Mouse (Mus musculus): ENCODE data around the gene Stx12.
A peak's percentile ranks its signal among the peaks of the same experiment; 100 is the strongest.
"Not testable (repeated sequence)": the region's sequence is repeated elsewhere in the genome, so short reads cannot be mapped to it uniquely, and the experiment has no call there.

Stx12 gene

DNA sequence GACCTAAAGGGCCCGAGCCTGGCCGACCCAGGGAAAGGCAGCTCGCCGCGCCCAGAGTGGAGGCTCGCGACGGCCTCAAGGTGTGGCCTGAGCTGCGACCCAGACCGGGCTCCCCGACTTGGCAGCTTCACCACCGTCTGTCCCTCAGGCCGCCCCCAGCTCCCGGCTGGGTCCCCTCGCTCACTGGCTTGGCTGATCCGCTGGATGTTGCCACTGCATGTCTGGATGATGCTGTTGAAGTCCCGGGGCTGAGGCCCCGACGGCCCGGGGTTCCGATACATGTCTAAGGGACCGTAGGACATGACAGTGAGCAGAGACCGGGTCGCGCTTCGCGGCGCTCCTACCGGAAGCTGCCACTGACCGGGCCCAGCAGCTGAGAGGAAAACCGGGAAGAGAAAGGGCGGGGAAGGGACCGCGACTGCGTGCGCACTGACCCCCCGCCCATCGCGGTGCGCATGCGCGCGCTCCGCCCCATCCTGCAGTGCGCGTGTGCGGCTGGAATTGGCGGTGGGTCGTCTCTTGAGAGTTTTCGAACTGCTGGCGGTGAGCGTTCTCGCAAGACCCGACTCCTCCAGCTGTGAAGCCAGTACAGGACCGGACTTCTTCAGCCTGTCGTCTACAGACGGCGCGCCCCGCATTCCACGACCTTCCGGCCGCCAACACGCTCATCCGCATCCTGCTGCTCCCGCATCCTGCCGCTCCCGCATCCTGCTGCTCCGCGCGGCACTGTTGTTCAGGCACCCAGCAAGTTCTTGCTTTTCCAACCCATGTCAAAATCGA lies at the start of gene Stx12:
TSS of gene Stx12 (minus strand) at position 446 of the 780 bp plus-strand sequence.
- DNase-seq (ENCODE audit: low spot score in 2 of 2), result peak; percentile 91 to 93

DNA sequence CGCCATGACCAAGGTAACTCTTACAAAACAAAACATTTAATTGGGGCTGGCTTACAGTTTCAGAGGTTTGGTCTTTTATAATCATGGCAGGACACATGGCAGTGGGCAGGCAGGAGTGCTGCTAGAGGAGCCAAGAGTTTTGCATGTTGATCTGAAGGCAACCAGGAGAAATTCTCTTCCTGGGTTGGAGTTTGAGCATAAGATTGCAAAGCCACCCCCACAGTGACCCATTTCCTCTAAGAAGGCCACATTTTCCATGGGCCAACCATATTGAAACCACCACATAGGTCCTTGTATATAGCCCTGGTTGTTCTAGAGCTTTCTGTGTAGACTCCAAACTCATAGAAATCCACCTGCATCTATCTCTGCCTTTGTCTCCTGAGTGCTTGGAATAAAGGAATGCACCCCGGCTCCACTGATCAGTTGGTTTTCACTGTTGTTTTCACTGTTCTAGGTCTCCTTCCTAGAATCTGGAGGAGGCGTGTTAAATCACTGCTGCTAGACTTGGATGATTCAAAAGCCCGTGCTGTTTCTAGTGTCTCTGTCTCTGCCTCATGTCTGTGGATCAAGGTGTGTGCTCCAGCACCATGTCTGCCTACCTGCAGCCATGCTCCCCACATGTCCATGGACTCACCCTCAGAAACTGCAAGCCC lies 48.6 kb upstream of the Stx12 start:
- no peak for DNase-seq (ENCODE audit: low spot score in 2 of 2)

DNA sequence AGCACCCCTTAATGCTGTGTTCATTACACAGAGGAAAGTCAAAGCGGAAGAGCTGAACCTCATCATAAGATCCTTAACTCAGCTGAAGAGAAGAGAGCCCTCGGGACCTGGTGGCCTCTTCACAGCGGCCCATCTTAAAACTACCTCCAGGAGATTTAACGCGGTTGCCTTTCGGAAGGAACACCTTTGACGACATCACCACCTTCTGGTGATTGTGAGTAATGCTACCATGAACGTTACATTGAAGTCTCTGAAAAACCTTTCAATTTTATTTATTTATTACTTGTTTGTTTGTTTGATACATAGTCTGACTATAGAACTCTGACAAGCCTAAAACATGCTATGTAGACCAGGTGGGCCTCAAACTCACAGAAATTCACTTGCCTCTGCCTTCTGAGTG lies 46.5 kb upstream of the Stx12 start:
- peak in 1 of 2 experiments; percentile 34 for DNase-seq (ENCODE audit: low spot score in 2 of 2)

DNA sequence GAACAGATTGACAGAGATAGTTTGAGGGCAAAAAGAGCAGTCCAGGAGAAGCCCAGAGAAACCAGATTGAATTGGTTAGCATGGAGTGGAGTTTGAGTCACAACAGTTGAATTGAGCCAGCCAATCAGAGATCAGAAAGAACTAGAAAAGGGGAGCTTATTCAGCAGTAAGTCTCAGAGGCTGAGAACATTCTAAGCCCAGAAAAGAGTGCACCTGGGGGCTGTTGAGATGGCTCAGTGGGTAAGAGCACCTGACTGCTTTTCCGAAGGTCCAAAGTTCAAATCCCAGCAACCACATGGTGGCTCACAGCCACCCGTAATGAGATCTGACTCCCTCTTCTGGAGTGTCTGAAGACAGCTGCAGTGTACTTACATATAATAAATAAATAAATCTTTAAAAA lies 42.2 kb upstream of the Stx12 start:
- not testable (repeated sequence) for DNase-seq (ENCODE audit: low spot score in 2 of 2)

DNA sequence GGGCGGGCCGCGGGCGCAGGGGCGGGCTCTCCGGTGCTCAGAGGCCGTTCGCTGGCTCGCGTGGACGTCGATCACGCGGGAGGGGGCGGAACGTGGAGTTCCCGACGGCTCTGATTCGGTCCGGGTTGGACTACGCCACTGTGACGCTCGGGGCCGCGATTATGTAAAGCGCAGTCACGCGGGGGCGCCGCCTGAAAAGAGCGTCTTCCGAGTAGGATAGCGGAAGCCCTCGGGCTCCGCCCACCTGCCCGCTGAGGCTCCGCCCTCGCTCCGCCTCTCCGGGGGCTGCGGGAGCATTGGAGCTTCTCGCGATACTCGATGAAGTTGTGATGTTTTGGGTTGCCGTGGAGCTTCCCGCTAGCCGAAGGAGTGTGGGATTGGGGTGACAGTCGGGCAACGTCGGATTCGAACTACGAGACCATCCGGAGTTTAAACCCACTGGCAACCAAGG lies 38.3 kb upstream of the Stx12 start, which contains the start of gene Fam76a:
TSS of gene Fam76a (minus strand) at position 1 of the 451 bp plus-strand sequence.
- peak; percentile 99 to 100 for DNase-seq (ENCODE audit: low spot score in 2 of 2)

DNA sequence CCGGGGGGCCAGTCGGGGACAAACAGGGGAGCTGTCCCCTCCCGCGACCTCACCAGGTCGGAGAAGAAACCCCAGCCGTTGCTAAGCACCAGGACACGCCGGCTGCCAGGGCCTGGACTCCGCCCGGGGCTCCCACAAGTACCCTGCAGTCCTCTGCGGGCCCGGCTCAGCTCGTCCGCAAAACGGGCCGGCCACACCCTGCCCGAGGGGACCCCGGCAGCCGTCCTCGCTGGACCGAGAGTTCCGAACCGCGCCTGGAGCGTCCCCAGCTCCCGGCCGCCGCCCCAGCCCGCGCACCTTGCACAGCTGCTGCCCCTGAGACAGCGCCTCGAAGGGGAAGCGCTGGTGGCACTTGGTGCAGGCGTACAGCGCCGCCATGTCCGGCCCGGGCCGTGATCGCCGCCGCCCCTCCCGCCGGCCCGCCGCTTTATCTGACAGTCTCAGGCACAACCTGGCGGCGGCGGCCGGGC lies 37.8 kb upstream of the Stx12 start:
- no peak for DNase-seq (ENCODE audit: low spot score in 2 of 2)

DNA sequence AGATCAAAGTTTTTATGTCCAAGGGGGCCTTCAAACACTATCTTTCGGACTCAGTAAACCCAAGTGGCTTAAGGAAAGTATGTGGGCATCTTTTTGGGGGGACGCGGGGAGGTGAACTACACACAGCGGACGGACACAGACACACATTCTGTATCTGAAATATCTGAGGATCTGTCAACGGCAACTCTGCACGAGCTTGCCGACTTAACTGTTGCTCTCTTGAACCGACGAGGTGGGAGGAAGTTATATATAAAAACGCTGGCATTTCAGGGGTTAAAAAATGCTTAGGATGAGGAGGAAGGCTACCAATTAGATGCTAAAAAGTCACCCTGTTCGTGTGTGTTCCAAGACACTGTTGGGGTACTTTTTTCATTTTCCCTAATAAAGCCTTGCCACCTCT lies 37.2 kb upstream of the Stx12 start:
- DNase-seq (ENCODE audit: low spot score in 2 of 2), result no peak

DNA sequence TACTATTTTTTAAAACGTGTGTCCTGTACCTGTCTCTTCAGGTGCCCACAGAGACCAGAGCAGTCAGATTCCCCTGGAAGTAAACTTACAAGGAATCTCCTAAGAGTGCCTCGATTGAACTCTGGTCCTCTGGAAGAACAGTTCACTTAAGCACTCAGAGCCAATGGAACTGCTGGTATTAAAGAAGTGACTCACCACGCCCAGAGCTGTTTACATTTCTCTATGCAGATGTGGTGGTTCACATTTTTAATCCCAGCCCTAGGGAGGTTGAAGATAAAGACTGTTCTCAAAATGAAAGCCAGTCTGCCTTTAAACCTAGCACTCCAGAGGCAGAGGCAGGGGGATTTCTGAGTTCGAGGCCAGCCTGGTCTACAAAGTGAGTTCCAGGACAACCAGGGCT lies 35.9 kb upstream of the Stx12 start:
- DNase-seq (ENCODE audit: low spot score in 2 of 2), result no peak

DNA sequence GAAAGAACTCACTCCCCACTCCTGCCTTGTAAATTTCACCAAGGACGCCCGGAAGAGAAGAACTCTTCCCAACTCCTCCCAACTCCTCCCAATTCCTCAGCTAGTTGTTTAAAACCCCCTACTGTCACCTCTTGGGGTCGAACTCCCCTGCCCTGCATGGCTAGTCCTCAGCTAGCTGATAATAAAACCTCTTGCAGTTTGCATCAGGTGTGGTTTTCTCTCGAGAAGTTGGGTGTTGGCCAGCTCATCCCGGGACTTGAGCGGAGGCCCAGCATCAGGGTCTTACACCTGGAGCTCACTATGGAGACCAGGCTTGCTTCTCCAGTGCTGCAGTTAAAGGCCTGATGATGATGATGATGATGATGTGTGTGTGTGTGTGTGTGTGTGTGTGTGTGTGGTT lies 34.2 kb upstream of the Stx12 start:
- not testable (repeated sequence) for DNase-seq (ENCODE audit: low spot score in 2 of 2)

DNA sequence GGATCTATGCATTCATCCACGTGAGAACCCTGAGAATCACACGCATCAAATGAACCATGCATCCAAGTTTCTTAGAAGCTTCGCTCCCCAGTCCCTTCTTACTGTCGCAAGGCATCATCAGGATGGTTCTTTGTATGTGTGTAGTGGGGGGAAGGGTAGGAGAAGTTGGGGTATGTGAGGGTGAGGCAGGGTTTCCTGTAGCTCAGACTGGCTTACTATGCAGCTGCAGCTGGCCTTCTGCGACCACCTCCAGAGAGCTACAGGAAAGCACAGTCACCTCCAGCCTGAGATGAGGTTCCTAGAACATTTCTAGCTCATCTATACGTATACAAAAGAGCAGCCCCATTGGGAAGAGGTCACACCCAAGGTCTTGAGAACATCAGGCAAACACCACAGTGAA lies 27.8 kb upstream of the Stx12 start:
- no peak for DNase-seq (ENCODE audit: low spot score in 2 of 2)

DNA sequence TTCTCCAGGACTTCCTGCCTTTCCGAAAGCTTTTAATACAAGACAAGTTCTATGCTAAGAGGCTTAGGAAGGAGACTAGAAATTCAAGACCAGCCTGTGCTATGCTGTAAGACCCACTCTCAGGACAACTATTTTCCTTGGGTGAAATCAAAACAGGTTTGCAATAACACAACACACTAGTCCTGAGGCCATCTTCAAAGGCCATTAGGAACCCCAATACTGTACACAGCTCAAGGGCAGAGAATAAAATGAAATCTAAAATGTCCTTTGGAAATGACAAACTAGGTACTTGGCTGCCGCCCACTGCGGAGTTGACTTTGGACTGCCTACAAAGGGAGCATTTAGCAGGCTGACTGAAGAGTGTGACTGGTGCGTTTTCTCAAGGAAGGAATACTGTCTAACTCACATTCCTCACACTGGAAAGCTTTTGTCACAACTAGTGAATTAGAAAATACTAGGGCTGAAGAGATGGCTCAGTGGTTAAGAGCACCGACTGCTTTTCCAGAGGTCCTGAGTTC lies 21.6 kb upstream of the Stx12 start:
- no peak for DNase-seq (ENCODE audit: low spot score in 2 of 2)

DNA sequence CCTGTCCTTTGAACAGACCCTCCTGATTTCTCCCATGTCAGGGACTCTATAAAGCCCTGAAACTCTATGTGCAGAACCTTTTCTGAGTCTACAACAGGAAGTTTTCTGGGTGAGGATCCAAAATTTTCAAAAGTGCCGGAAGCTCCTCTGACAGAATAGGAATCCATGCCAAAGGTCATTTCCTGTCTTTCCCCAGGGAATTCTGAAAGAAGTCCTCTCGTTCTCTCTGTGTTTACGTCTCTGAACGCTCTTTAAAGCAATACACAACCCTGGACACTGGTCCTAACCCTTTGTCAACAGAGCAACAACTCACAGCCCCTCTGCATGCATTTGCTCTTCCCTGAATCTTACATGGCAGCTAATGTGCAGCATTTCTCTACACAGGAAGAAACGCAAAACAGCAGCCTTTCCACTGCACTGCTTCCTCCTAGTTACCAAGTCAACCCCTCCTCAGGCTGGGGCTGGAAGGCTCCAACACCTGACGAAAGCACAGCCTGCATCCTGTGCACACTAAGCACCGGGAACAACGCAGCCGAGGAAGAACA lies 20.5 kb upstream of the Stx12 start:
- DNase-seq (ENCODE audit: low spot score in 2 of 2), result peak; percentile 72 to 79

DNA sequence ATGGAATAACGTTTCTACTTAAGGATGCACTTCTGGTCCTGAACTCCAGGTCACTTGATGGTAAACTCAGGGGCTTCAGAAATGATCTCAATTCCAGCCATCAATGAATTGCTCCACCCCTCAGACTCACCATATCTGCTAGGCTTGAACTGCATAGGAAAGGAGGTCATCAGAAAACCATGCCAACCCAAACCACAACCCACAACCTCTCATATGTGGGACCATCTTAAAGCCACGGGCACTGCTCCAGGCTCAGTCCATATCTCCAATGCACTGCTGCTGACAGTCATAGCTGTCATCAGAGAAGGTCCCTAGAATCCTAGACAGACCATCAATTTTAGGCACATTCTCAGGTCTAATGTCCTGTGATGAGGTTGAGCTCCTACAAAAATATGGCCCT lies 19.8 kb upstream of the Stx12 start:
- DNase-seq (ENCODE audit: low spot score in 2 of 2), result no peak

DNA sequence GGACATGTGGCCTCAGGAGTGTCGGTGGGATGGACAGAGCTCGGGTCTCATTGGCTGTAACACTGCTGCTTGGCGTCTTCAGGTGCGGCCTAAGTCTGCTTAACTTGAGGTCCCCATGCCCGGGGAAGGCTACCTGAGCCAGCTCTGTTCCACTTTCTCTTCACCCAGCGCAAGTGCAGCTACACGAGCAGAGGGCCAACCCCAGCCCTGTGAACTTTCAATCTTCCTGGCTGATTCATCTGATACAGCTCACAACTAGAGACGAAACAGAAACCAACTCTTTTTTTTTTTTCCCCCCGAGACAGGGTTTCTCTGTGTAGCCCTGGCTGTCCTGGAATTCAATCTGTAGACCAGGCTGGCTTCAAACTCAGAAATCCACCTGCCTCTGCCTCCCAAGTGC lies 13.9 kb upstream of the Stx12 start:
- no peak for DNase-seq (ENCODE audit: low spot score in 2 of 2)

DNA sequence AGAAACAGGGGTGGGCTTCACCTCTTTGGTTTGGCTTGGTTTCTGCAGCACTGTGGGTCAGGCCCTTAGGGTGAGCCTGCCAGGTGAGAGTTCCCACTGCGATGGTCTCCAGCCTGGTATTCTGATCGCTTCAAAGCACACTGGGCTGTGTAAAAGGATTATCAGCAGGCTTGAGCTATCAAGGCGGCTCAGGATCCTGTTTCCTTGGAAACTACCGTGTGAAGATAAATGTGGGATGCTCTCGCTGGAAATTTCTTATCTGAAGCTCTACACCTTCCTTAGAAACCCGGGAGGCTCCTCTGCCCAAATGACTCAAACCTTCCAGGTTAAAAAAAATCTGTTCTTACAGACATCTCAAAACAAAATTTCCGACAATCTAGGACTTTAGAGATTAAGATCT lies 10.1 kb upstream of the Stx12 start:
- DNase-seq (ENCODE audit: low spot score in 2 of 2), result no peak

DNA sequence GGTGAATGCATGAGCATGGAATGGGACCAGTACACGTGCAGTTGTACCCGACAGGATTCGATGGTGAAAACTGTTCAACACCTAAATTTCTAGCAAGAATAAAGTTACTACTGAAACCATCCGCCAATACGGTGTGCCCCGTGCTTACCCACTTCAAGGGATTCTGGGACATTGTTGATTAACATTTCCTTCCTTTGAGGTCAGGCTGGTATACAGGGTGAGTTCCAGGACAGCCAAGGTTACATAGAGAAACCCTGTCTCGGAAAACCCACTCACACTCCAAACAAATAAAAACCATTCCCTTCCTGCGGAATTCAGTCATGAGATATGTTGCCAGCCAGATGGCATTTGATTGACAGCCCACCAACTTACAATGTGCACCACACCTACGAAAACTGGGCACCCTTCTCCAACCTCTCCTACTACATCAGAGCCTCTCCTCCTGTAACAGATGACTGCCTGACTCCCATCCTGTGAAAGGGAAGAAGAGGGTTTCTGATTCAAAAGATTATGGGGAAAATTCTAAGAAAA lies 600 bp upstream of the Stx12 start:
- DNase-seq (ENCODE audit: low spot score in 2 of 2), result no peak

DNA sequence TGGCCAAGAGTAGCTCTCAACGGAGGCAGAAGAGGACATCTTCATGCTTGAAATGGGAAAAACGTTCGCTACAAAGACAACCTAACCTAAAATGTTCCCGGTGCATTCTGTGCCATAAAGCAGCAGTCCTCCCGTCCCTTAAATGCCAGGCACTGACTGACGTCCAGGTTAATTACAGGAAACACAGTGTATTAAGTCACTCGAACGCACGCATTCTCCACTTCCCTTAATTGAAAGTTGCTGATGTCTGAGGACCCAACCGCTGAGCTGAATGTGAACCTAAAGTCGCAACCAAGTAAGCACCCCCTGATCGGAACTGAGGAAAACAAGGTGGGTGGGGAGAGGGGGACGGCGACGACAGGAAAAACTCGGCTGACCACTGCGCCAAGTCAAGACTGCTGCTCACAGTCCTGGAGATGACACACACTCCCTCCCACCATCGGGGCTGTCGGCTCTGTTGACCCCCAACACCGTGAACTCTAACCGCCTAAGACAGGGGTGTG lies 697 bp downstream of the Stx12 start:
- peak in 1 of 2 experiments; percentile 11 for DNase-seq (ENCODE audit: low spot score in 2 of 2)

DNA sequence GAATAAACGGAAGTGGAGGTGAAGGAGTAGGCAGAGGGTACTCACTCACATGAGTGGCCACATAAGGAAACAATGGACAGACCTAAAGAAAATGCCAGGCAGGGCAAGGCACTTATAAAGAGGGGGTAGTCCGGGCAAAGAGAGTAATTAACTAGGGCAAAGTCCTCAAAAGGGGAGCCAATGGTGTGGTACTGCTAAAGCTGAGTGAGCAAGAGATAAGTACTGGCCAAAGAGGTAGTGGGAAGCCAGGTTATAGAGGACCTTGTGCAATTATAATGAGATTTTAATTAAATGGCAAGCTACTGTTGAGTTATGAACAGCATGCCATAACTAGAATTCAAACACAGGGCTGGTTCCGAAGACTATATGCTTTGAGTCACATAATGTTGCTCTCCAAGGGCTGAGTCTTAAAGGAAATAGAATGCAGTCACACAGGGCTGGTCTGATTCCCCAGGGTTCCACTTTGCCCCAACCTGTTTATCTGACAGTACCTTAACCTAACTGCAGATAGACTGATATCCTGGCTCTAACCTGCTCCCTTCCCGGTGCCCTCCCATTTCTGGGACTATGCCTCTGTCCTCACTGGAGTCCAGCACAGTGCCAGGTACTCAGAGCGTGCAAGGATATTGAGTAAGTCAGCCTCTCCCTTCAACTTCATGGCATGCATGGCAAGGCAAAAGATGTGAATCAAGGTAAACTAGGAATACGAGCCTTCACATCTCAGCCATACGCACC lies 9.8 kb downstream of the Stx12 start:
- no peak for DNase-seq (ENCODE audit: low spot score in 2 of 2)

DNA sequence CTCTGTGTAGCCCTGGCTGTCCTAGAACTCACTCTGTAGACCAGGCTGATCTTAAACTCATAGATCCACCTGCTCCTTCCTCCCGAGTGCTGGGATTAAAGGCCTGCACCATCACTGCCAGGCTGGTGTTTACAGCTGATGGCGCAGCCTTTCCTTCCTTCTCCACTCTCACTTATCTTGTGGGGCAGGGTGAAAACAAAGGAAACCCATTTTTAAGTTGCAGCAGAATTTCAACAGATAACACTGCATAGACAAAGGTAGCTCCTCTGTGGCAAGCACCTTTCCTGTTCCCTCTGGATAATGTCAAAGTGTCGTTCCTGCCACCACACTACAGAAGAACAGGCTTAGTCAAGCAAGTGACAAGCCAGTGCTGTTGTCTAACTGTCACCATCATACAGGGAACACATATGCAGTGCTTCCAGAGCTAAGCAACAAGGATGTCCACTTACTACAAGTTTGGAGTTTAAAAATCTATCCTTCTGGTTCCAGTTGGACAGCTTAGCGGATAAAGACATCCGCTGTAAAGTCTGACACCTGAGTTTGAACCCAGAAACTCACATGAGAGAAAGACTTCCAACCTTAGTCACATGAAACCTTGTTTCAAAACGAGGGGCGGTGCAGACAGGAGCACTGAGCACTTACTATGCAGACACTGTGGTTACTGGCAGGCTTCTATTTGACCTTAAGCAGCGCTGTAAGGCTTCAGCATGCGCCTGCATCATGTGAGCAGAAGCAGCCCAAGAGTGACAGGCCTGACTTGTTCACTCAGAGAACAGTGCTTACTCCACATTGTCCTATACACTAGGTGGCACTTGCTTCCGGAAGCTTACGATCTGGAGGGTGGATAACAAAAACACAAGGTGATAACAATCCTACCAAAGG lies 10.6 kb downstream of the Stx12 start:
- DNase-seq (ENCODE audit: low spot score in 2 of 2), result no peak

DNA sequence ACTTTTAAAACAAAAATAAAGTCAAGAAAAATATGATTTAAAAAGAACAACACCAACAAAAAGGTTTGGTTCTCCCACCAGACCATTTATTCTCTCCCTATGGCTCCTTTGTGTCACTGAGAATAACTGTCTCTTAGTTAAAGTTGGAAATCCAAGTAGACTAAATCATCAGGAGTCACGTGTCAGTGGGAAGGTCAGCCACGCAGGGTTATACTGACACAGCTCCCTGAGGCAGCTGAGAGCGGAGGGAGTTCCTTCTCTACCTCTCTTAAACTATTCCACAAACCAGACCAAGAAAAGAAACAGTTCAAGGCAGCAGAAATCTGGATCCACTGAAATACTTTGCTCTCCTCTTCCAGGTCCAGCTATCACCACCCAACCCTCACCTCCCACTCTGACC lies 13.2 kb downstream of the Stx12 start:
- no peak for DNase-seq (ENCODE audit: low spot score in 2 of 2)
